Mouse (Mus musculus) telencephalon, adult 2 months (tissue): ENCODE data around the gene Atrn.

Experiments
- DNase-seq: peaks from one replicate; pipeline ENCODE4 v3.0.0-alpha.2; 2011; ENCODE audit warnings: low read depth, low spot score

Atrn gene

GRCm38 (mm10) chr2:131038675-131039074 is 132.4 kb downstream of the Atrn start:
- DNase-seq = no peak

DNA sequence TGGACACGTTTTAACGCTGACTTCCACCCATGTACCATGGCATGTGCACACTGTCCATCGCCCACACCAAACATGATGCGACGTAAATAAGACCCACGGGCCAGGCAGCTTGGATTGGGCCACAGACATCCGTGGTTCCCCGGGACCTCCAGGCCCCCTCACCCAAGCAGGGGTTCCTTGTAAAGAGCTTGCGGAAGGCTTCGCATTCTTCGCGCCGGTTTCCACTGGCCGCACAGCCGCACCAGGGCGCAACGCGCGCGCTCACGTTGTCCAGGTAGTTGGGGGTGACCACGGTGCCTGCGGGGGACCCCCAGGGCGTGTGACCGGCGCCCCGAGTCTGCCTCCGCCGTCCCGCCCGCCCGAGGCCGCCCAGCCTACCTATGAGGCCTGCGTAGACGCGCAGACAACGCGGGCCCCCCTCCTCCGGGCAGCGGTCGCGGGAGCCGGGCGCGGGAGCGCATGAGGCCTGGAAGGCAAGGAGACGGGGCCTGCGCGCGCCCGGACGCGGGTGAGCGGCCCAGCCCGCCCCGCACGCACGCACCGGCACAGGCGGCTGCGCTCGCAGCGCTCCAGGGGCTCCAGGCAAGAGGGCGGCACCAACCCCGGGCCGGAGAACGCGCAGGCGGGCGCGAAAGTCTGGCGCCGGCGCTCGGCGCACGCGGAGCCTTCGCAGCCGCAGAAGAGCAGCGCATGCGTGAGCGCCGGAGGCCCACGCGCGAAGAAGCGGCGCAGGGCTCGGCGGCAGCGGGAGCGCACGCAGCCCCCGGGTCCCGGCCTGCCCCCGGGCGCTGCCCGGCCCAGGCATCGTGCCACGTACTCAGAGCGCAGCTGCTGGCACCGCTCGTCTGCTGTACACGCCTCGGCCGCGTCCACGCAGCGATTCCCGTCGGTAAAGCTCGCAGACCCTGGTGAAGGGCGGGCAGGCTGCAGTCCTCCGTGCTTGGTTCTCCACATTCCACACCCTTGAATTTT is 134.8 kb downstream of the Atrn start:
- peak; percentile 66 for DNase-seq

DNA sequence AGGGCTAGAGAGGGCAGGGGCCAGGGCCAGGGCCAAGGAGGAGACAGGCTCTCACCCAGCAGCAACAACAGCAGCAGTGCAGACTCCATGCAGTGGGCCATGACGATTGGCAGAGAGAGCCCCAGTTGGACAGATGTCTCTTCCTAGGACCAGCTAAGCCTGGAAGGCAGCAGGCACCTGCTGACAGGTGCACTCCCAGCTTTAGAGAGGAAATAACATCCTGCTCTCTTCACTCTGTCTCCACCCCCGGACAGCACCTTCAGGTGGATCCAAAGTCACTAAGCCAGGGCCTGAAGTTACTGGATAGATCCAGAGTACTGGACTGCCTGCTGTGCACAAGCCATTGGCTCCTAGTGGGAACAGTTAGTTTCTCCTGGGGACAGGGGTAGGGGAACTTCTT is 136.7 kb downstream of the Atrn start, which contains the start of gene Gfra4:
Gene Gfra4 (minus strand): TSS at position 101 of the 400 bp plus-strand sequence.
- no peak for DNase-seq

DNA sequence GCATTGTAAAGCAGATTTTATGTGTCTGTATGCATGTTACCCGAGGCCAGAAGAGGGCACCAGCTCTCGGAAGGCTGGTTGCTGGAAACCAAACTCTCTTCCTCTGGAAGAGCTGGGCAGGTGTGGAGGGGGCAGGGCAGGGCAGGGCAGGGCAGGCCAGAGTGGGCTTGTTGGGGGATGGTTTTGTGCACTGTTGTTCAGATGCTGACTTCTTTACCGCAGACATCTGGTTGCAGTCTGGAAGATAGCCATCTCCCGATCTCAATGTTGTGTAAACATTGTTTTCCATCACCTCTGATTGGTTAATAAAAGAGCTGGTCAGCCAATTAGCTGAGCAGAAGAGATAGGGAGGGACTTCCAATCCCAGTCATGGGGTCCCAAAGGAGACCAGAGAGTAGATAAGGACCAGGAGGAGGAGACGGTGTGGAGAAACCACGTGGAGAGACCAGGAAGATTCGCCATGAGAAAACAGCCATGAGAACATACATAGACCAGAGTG is 138.1 kb downstream of the Atrn start:
- no peak for DNase-seq

GRCm38 (mm10) chr2:131044989-131045720 is 138.9 kb downstream of the Atrn start:
- no peak for DNase-seq

GRCm38 (mm10) chr2:131046025-131046424 is 139.7 kb downstream of the Atrn start:
- no peak for DNase-seq

DNA sequence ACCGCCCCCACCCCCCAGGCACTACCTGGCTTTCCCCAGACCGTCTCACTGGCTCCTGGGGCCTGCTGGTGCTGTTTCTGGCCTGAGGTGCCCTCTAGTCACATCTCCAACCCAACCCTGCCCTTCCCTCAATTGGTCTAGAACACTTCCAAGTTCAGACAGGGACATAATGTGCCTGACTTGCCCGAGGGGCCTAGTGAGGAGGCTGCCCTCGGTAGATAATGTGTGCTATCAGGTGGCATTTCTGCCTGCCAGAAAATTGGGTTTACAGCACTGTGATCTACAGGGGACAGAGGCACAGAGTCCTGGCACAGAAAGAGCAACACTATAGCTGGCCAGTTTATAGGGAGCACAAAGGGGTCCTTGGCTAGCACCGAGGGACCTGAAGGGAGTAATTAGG is 145.7 kb downstream of the Atrn start:
- no peak for DNase-seq

DNA sequence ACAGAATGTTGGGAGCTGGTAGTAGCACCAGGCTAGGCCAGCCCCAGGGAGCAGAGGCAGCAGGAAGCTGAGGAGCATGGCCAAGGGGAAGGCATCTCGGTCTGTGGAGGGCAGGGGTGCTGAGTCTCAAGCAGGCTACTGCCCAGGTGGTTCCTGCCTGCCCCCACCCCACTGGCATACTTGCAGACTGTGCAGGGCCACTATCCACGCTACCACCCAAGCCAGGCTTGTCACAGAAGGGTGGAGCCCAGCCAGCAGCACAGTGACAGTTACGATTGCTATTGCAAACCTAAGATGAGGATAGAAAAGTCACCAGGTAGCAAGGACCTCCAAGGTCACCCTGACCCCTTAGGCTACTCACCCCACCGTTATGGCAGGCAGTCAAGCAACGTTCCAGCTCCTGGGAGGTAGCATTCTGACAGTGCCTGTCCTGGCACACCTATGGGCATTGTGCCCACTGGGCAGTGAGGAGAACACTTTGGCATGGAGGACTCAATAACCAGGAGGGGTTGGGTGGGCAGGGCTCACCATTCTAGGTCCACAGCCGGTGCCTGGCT is 146.6 kb downstream of the Atrn start:
- DNase-seq = no peak

- no peak for DNase-seq
Measured at GRCm38 (mm10) chr2:131053851-131054645, 147.8 kb downstream of the Atrn start.

- DNase-seq = no peak
Measured at GRCm38 (mm10) chr2:131054646-131055264, 148.5 kb downstream of the Atrn start.

DNA sequence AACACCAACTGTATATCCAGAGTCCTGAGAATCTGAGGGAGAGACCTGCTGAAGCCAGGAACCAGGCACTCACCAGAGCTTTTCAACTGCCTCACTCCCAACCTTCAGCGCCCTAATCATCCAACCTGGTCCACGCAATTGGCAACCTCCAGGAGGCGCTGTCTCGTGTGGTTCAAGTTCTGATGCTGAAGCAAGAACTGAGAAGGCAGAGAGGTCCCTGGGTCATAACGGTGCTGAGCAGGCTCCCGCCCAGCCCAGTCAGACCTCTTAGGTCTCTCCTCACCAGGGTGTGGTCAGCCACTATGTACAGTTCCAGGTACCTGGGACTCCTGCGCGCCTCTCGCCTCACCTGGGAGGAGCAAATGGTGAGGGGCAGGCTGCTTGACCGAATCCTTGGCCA is 149.3 kb downstream of the Atrn start:
- DNase-seq = no peak

GRCm38 (mm10) chr2:131056191-131056590 is 149.9 kb downstream of the Atrn start:
- no peak for DNase-seq

GRCm38 (mm10) chr2:131058672-131059071 is 152.4 kb downstream of the Atrn start:
- DNase-seq = no peak

DNA sequence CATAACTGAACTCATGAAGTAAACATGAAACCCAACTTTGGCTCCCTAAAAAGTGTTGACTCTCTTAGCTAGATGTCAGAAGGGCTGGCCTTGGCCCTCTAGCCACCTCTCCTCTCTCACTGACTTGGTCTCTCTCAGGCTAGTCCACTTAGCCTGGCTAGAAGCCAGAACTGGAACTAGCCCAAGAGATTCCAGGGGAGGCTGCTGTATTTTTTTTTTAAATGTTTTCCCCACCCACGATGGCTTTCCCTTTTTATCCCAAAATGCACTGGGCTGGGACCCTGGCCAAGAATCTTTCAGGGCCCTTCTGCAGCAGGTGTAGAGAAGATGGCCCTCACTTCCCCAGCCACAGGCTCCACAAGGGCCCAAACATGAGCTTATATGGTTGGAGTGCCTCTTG is 153.1 kb downstream of the Atrn start:
- no peak for DNase-seq

- no peak for DNase-seq
Measured at GRCm38 (mm10) chr2:131059781-131060540, 153.7 kb downstream of the Atrn start.

GRCm38 (mm10) chr2:131060784-131061183 is 154.5 kb downstream of the Atrn start:
- DNase-seq = no peak

- DNase-seq = no peak
Measured at GRCm38 (mm10) chr2:131061607-131062006, 155.3 kb downstream of the Atrn start.

- DNase-seq = no peak
Measured at GRCm38 (mm10) chr2:131063404-131063864, 157.1 kb downstream of the Atrn start, which contains the start of gene Adam33. Gene Adam33 (minus strand): TSS chr2:131063814.

GRCm38 (mm10) chr2:131066342-131066741 is 160.0 kb downstream of the Atrn start:
- no peak for DNase-seq

DNA sequence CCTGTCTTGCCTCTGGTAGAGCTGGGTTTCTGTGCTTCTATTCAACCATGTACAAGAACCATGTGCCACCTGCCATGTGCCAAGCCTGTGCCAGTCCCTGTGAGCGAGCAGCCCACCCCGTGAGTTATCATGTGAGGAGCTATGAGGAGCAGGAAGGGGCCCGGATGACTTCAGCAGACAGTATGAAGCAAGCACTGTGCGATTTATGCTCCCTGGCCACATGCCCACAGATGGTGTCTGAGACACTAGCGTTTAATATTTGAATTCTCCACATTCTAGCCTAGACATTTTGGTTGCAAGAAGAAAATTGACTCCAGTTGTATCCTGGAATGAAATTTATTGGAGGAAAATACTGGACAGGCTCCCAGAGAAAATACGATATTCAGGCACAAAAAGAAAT is 161.2 kb downstream of the Atrn start:
- DNase-seq = no peak
